Mouse (Mus musculus) kidney, postnatal 14 days (tissue): ENCODE data around the gene Glt1d1.

ENCODE experiments used
- DNase-seq: peaks from one replicate; pipeline ENCODE4 v3.0.0; 2022; ENCODE audit warnings: mixed read lengths

The Glt1d1 gene

GRCm38 (mm10) chr5:127632167-127633145 lies at the start of gene Glt1d1, which contains the start of gene Slc15a4:
TSS of gene Glt1d1 (plus strand) at chr5:127632262.
TSS of gene Slc15a4 (minus strand) at chr5:127632897.
- peak; percentile 48 for DNase-seq

GRCm38 (mm10) chr5:127583658-127584057 lies 48.4 kb upstream of the Glt1d1 start:
- no peak for DNase-seq

- DNase-seq, result no peak
These were observed 44.2 kb upstream of the Glt1d1 start for GRCm38 (mm10) chr5:127587854-127588253.

- DNase-seq, result no peak
These were observed 39.7 kb upstream of the Glt1d1 start for GRCm38 (mm10) chr5:127592406-127592805.

- peak; percentile 17 for DNase-seq
These were observed 39.2 kb upstream of the Glt1d1 start for GRCm38 (mm10) chr5:127592854-127593253.

- DNase-seq, result no peak
These were observed 36.4 kb upstream of the Glt1d1 start for GRCm38 (mm10) chr5:127595676-127596075.

DNA sequence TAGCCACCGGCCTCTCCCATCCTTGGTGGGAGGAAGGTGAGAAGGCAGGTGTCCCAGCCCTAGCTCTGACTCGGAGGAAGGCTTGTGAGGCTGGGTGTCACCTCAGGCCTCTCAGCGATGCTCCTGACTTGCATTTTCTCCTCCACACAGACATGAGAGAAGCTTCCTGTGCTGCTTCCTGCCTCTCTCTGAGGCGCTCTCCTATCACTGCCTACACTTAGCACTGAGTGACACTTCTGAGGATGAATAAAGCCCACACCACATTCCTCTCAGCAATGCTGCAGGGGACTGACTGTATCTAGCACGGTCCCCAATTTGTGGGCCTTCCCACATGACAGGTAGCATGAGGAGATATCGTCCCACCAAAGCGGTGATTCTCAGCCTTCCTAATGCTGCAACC lies 35.2 kb upstream of the Glt1d1 start:
- DNase-seq, result no peak

DNA sequence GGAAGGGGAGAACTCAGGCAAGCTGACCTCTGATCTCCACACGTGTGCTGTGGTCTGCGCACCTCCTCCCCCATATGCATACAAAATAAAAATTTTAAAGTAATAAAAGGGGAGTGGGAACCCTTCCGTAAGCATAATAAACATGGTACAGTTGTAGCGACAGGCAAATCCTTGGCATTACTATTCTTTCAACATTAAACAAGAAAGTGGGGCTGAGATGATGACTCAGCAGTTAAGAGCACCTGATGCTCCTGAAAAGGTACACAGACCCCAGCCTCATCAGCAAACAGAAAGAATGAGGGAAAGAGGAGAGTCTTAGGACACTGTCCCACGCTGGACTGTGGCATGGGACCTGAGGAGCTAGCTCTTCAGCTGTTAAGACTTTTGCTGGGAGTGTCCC lies 29.1 kb upstream of the Glt1d1 start:
- DNase-seq, result no peak

GRCm38 (mm10) chr5:127607507-127607906 lies 24.6 kb upstream of the Glt1d1 start:
- no peak for DNase-seq

- DNase-seq, result no peak
These were observed 22.8 kb upstream of the Glt1d1 start for GRCm38 (mm10) chr5:127609191-127609714.

DNA sequence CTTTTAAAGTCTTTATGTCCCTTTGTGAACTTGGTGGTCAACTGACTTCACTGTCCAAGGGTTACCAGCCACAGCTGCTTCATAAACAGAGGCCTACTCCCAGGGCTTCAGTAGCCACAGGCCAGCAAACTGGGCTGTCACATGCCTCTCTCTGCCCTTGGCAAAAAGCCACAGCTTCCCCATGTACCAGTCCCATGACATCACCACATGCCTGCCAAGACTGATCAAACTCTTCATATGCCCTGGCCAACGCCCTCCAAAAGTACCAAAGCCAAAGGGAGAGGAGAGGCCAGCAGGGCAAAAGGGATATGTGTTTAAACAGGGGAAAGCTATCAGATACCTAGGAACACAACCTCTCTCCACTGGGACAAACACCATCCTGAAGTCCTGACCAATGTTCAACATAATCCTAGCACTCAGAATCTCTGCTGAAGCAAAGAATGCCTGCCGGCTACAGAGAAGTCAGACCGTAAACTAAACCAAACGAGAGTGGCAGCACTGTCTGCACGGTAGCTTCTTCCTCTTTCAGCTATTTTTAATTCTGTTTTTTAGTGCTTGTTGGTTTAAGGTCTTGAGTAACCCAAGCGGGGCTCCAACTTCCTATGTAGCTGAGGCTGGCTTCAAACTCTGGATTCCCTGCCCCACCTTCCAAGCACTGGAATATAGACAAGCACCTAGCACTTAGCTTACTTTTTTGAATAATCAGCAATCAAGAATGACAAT lies 21.1 kb upstream of the Glt1d1 start:
- peak; percentile 84 for DNase-seq

DNA sequence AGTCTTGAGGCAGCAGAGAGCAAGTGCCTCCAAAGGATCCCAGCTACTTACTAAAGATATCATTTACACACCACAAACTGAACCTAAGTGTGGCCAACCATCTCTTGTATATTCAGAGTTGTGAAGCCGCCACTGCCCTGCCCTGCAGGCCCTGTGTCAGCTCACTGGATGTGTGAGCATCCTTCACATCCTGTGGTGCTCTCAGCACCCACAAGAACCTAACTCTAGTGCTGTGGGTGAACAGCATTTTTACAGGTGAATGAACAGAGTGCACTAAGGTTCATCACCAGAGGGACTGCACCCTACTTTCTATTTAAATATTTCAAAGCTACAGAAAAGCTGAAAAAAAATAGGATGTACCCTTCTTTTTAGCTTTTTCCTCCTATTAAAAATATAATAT lies 20.2 kb upstream of the Glt1d1 start:
- no peak for DNase-seq

- no peak for DNase-seq
These were observed 19.7 kb upstream of the Glt1d1 start for GRCm38 (mm10) chr5:127612397-127612796.

DNA sequence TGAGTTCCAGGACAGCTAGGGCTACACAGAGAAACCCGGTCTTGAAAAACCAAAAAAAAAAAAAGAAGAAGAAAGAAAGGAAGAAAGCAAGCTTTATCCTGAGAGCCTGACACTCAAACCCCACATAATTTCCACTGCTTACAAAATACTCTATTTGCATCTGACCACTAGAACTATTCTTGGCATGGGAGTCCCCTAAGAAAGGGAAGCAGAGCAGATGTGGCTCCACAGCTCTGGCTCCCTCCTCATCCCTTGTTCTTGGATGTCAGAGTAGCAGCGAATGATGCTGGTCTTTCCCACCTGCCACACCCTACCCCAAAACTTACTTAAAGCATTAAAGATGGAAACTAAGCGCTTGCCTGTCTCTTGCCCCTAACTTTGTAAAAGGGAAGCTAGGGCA lies 16.6 kb upstream of the Glt1d1 start:
- no peak for DNase-seq

DNA sequence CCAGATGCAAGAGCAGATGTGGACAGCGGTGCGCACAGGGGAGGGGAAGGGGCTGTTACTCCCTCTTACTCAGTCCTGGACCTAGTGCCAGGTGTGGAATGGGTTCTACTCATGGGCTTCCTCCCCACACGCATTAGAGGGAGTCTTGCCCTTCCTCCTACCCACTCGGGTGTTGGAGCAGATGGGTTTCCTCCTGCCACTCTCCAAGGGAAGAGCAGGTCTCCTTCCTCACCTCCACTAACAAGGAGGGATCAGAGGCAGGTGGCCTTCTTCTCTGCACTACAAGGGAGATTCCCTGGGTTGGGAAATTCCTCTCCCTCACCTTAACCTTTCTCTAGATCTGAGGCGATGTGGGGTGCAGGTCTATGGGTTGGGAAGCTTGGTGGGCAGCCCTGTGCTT lies 15.9 kb upstream of the Glt1d1 start:
- no peak for DNase-seq

DNA sequence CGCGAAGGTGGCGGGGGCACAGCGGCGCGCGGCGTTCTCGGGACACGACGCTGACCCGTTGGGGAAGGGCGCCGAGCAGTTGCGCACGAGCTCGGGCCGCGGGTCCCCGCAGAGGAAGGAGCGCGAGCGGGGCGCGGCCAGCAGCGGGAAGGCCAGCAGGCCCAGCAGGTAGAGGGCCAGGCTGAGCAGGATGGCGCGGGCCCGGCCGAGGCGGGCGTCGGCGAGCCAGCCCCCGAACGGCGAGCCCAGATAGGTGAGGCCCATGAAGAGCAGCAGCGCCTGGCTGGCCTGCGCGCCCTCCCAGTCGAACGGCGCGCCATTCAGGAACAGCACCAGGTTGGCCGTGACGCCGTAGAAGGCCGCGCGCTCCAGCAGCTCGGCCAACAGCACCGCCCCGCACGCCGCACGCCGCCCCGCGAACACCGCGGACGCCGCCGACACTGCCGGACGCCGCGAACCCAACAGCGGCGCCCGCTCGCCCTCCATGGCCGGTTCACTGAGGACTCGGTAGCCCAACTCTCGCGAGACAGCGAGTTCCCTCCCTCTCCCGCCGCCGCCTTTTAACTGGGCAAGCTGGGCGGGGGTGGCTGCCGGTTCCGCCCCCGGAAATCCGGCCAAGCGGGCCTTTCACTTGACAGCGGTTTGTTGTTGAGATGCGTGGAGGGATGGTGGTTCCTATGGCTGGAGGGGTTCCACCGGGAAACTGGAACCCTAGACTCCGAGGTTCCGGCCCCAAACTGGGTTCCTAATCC lies 15.0 kb upstream of the Glt1d1 start:
- peak; percentile 98 for DNase-seq

DNA sequence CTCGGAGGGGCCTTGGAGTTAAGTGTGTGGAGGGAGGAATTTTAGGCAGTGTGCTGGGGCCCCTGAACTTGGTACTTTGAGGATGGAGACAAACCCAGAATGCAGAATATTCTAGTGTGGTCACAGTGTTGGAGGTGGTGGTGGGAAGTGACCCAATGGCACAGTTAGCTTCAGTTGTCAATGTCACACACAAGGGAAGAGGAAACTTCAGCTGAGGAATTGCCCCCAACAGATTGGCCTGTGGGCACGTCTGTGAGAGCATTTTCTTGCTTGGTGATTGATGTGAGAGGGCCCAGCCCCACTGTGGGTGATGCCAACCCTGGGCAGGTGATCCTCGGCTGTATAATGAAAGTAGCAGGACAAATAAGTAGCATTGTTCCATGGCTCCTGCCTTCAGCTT lies 13.2 kb upstream of the Glt1d1 start:
- DNase-seq, result no peak

DNA sequence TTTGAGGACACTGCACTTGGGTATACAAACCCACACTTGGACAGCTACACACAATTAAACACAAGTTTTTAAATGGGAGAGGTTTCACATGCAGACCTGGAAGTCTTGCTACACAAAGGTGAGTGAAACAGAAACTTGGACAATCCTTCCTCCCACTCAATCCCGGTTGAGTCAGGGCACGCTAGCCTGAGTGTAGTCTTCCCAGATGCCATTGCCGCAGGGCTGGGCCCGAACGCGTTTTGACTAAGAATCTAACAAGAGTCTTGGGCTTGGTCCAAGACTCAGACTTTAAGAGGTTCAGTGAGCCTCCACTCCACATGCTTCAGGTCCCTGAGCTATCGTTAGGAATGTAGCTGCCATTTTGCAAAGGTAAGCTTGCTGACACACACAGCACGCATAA lies 11.7 kb upstream of the Glt1d1 start:
- DNase-seq, result no peak

DNA sequence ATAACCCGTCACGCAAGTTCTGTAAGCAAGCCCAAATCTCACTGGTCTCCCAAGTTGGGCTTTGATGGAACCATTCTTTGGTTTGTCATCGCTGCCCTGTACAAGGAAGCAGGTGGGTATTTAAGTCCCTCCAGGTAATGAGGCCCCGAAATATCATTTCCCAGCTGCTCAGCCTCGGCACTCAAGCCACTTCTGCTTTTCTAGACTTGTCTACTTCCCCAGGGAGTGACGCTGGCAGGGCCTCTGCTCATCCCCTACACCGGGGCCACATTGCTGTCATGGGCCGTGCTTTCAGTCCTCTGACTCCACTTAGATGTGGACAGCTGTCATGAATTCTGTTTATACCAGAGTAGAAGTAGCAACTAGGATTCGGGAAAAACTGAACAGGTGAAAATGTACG lies 11.0 kb upstream of the Glt1d1 start:
- no peak for DNase-seq

GRCm38 (mm10) chr5:127624427-127625213 lies 7.4 kb upstream of the Glt1d1 start:
- DNase-seq, result no peak

DNA sequence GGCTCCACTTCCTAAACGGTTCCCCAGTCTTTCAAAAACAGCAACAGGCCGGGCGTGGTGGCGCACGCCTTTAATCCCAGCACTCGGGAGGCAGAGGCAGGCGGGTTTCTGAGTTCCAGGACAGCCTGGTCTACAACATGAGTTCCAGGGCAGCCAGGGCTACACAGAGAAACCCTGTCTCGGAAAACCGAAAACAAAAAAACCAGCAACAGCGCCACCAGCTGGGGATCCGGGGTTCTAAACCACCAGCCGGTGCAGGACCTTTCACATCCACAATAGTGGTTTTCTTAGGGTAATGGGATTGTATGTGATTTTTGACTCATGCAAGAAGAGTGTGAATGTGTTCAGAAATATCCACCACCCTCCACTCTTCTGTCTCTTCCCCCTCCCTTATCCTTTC lies 4.8 kb upstream of the Glt1d1 start:
- DNase-seq, result no peak

GRCm38 (mm10) chr5:127631671-127632070 lies 391 bp upstream of the Glt1d1 start:
- DNase-seq, result no peak
